8 mouse cellular contexts compared by ENCODE assay signal in the genomic region with DNA sequence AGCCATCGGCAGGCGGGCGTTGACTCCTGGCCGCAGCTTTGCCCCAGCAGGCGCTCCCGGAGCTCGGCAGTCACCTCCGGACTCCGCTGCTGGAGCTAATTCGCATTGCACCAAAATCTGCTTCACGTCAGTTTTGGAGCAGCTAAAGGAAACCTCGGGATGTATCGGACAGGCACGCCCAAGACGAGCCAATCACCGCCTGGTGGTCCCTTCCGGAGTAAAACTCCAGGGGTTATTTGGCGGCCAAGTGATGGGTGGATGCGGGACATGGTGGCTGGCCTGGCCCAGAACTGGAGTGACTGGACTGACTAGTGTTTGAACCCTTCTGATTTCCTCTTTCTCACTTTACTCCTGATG. TPM values are rescaled to one million over a fixed set of nuclear protein-coding genes. Genes with fewer than 3 reads are reported as not detected.
DNase-seq lines count a peak whose midpoint lies in the region; ATAC-seq and TF ChIP-seq lines count a peak whose summit lies in the region.

No protein-coding gene starts in this region.

- peaks cover 18% of the 10 kb centered on the region for H3K27me3 ChIP-seq in forebrain, embryonic 13.5 days
- H3K27me3 ChIP-seq in liver, embryonic 11.5 days (replicated peaks; ENCODE audit: control insufficient read depth, insufficient read depth, low read length) = peaks cover 23% of the 10 kb centered on the region

- WGBS in forebrain, embryonic 13.5 days = 0% methylated on average over 19 of the region's 19 CpGs
- WGBS in liver, embryonic 11.5 days = 0% methylated on average over 19 of the region's 19 CpGs

- no peak for TF ChIP-seq CTCF in gastrocnemius, adult 2 months (IDR thresholded peaks at IDR 0.05)

- no peak for DNase-seq in gastrocnemius, adult 2 months
- DNase-seq in gastrocnemius, postnatal 10 days = no peak
- DNase-seq in liver, embryonic 11.5 days (ENCODE audit: low spot score) = no peak
- no peak for DNase-seq in layer of hippocampus, adult 8-10 months (ENCODE audit: low spot score in 2 of 2)
- DNase-seq in layer of hippocampus, adult 11-12 months (ENCODE audit: low spot score) = no peak

- H3K27ac ChIP-seq in gastrocnemius, adult 2 months = peak overlapping the region; percentile 74
- no peak overlapping the region for H3K27ac ChIP-seq in forebrain, embryonic 13.5 days
- H3K27ac ChIP-seq in liver, embryonic 11.5 days (ENCODE audit: low read depth, low read length) = no peak overlapping the region

- peaks cover 6% of the 10 kb centered on the region; the same call in 1 of the 2 replicates for H3K9me3 ChIP-seq in forebrain, embryonic 13.5 days (replicated peaks)
- no peaks in the 10 kb centered on the region for H3K9me3 ChIP-seq in liver, embryonic 11.5 days (ENCODE audit: control insufficient read depth, low read length)

- no peaks in the 10 kb centered on the region for H3K36me3 ChIP-seq in forebrain, embryonic 13.5 days (ENCODE audit: poor library complexity, severe bottlenecking)
- H3K36me3 ChIP-seq in liver, embryonic 11.5 days (ENCODE audit: control insufficient read depth, insufficient read depth, low read length) = no peaks in the 10 kb centered on the region

- ATAC-seq in CD4-positive, CD25-positive, alpha-beta regulatory T cell, adult 4 months = peak; percentile 3
- ATAC-seq in forebrain, embryonic 13.5 days = peak; percentile 30
- ATAC-seq in liver, embryonic 11.5 days (replicated peaks; ENCODE audit: low FRiP score) = 0 out of 2 replicates have a peak, but pooled peaks have one; percentile 5
- ATAC-seq in megakaryocyte-erythroid progenitor cell, adult 5-6 weeks (replicated peaks; ENCODE audit: low FRiP score, low TSS enrichment, poor library complexity, severe bottlenecking) = no peak

- H3K9ac ChIP-seq in forebrain, embryonic 13.5 days = peak overlapping the region; percentile 68
- H3K9ac ChIP-seq in liver, embryonic 11.5 days (ENCODE audit: low read depth, low read length) = peak overlapping the region; percentile 44; the same call in 1 of the 2 replicates

- intact Hi-C loops in gastrocnemius, adult 2 months (cut with DNase I) = loop anchor here (5.0 kb wide), 1 partner anchor 263 kb away; no protein-coding TSS in a partner anchor

- peak overlapping the region; percentile 95 for H3K4me2 ChIP-seq in forebrain, embryonic 13.5 days
- H3K4me2 ChIP-seq in liver, embryonic 11.5 days = peak overlapping the region; percentile 100

- peak overlapping the region; percentile 75 for H3K4me3 ChIP-seq in gastrocnemius, adult 2 months
- H3K4me3 ChIP-seq in forebrain, embryonic 13.5 days = peak overlapping the region; percentile 74
- H3K4me3 ChIP-seq in liver, embryonic 11.5 days (ENCODE audit: low read depth, low read length) = peak overlapping the region; percentile 69

- H3K4me1 ChIP-seq in forebrain, embryonic 13.5 days = peaks cover 16% of the 10 kb centered on the region
- H3K4me1 ChIP-seq in liver, embryonic 11.5 days (replicated peaks; ENCODE audit: control insufficient read depth, insufficient read depth, low read length) = peaks cover 13% of the 10 kb centered on the region; the same call in 1 of the 2 replicates

RNA-seq across cellular contexts. Expression of gene Camk1d, which starts 0.7 kb away (rescaled TPM):
- total RNA-seq in gastrocnemius, adult 2 months (2021) = 1 to 10 TPM; 1.6 TPM
- 1 to 10 TPM; 2.4 to 5.0 TPM for total RNA-seq in gastrocnemius, postnatal 10 days (2021)
- polyA plus RNA-seq in CD4-positive, CD25-positive, alpha-beta regulatory T cell, adult 4 months (2017; shearing (Covaris generic)) = 10 to 100 TPM in 1 of 2 experiments, 1 to 10 TPM in 1; 9.7 to 10.1 TPM
- polyA plus RNA-seq in forebrain, embryonic 13.5 days (2015; fragmentation: Nextera tagmentation; extraction: Ambion mirVana) = 2.8 and 3.9 TPM in 2 replicates
- 1.0 and 1.4 TPM in 2 replicates for polyA plus RNA-seq in liver, embryonic 11.5 days (2014; fragmentation: Nextera tagmentation; extraction: Ambion mirVana)
- total RNA-seq in megakaryocyte-erythroid progenitor cell, adult 5-6 weeks (2014; fragmentation: Nextera tagmentation) = 3.9 and 9.6 TPM in 2 replicates
- total RNA-seq in megakaryocyte-erythroid progenitor cell, adult 5-6 weeks (2017) = 3.7 and 5.9 TPM in 2 replicates
- 100 to 1,000 TPM; 133 to 174 (median 152) TPM for total RNA-seq in layer of hippocampus, adult 8-10 months (2022)

Comparison
In these comparisons a context has a peak if more than half of its experiments do, and no peak if none do; other contexts are left out.
1. RNA of gene Camk1d, which starts 0.7 kb away (total RNA-seq): 133 to 174 TPM in layer of hippocampus, adult 8-10 months; 2.4 to 5.0 TPM in gastrocnemius, postnatal 10 days, 3.7 to 9.6 TPM in megakaryocyte-erythroid progenitor cell, adult 5-6 weeks and 1.6 TPM in gastrocnemius, adult 2 months; every median in the first group is over 10 times any median in the second.
2. Peak in every context shown above with its lines, with median percentiles within 50 percentile points of each other: H3K4me3 ChIP-seq.